Mouse (Mus musculus) heart, postnatal 25 days (tissue): ENCODE data around the gene Ap1b1. TPM values are rescaled to one million over a fixed set of nuclear protein-coding genes. Genes with fewer than 3 reads are reported as not detected.

Source experiments
- microRNA-seq: library from miRNA; unstranded; fragments of <30 nt; microRNA quantifications from one replicate; pipeline ENCODE4 v1.2.0, GENCODE M21; 2022
- total RNA-seq, 2 experiments: library from RNA; stranded (reverse); gene quantifications; 2 replicates each; pipeline ENCODE4 v1.2.3; 2021

The Ap1b1 gene
- total RNA-seq, 2 experiments from 2014 or later: 53.1 to 58.1 TPM

Small RNAs within 50 kb of the gene (microRNA-seq; reads per million reads assigned to microRNA genes)
- gene Gm47296: not detected

Other genes with a start within 250 kb of the Ap1b1 start
- not detected for gene Cabp7, start 240.0 kb upstream of the Ap1b1 start, total RNA-seq
- gene Nf2, start 137.3 kb upstream of the Ap1b1 start, total RNA-seq: 10 to 100 TPM; 81.5 to 83.6 TPM
- gene Nipsnap1, start 112.9 kb upstream of the Ap1b1 start, total RNA-seq: under 1 TPM; 0.70 to 0.86 TPM
- 10 to 100 TPM; 16.3 to 16.9 TPM for gene Thoc5, start 91.5 kb upstream of the Ap1b1 start, total RNA-seq
- gene Nefh, start 38.8 kb upstream of the Ap1b1 start, total RNA-seq: not detected
- gene Rasl10a, start 71.3 kb downstream of the Ap1b1 start, total RNA-seq: 1 to 10 TPM; 2.4 to 5.3 TPM
- 10 to 100 TPM; 19.0 to 21.2 TPM for gene Gas2l1, start 78.5 kb downstream of the Ap1b1 start, total RNA-seq
- gene Rhbdd3, start 112.1 kb downstream of the Ap1b1 start, total RNA-seq: 10 to 100 TPM; 21.4 to 21.6 TPM
- 10 to 100 TPM; 95.7 to 96.0 TPM for gene Ewsr1, start 112.4 kb downstream of the Ap1b1 start, total RNA-seq
- gene Emid1, start 165.4 kb downstream of the Ap1b1 start, total RNA-seq: 1 to 10 TPM; 2.1 to 2.2 TPM